38 mouse cellular contexts compared by ENCODE assay signal in genomic region chr11:55126663-55127062, GRCm38 (mm10). TPM values are rescaled to one million over a fixed set of nuclear protein-coding genes. Genes with fewer than 3 reads are reported as not detected.
"Had no signal": no experiment of that assay in that cellular context is flagged by ENCODE, and none has a peak within 500 bp of the region (broad histone marks: within the 10 kb centered on the region; RNA-seq: fewer than 3 reads in every experiment).

No protein-coding gene starts in this region.

- H3K36me3 ChIP-seq: heart, embryonic 13.5 days; heart, embryonic 15.5 days; hindbrain, embryonic 15.5 days; kidney, embryonic 15.5 days; limb, embryonic 13.5 days; limb, embryonic 15.5 days had no signal

- ATAC-seq: forebrain, postnatal 0 days; hindbrain, postnatal 0 days; intestine, embryonic 16.5 days had no signal

- DNase-seq: forebrain, postnatal 0 days; gastrocnemius, postnatal 14 days; gastrocnemius, postnatal 36 days; heart, adult 11 months; heart, adult 2 months; heart, postnatal 14 days; heart, postnatal 36 days; kidney, adult 11 months; kidney, adult 2 months; kidney, adult 9 months; kidney, postnatal 14 days; kidney, postnatal 36 days; layer of hippocampus, adult 9-11 months; layer of hippocampus, postnatal 36 days; left cerebral cortex, postnatal 4 days had no signal

- H3K9ac ChIP-seq: forebrain, postnatal 0 days; heart, embryonic 13.5 days; heart, embryonic 15.5 days; hindbrain, embryonic 15.5 days; kidney, embryonic 15.5 days; limb, embryonic 13.5 days; limb, embryonic 15.5 days had no signal

- H3K4me3 ChIP-seq: heart, adult 2 months; heart, embryonic 13.5 days; heart, embryonic 15.5 days; hindbrain, embryonic 15.5 days; kidney, embryonic 15.5 days; layer of hippocampus, adult 2 months; limb, embryonic 13.5 days; limb, embryonic 15.5 days had no signal

- H3K27ac ChIP-seq: heart, adult 2 months; heart, embryonic 13.5 days; heart, embryonic 15.5 days; hindbrain, embryonic 15.5 days; hindbrain, postnatal 0 days; kidney, embryonic 15.5 days; kidney, postnatal 0 days; layer of hippocampus, adult 2 months; limb, embryonic 13.5 days; limb, embryonic 15.5 days had no signal

- H3K27me3 ChIP-seq: heart, embryonic 13.5 days; heart, embryonic 15.5 days; hindbrain, embryonic 15.5 days; kidney, embryonic 15.5 days; limb, embryonic 13.5 days; limb, embryonic 15.5 days had no signal

- H3K9me3 ChIP-seq: heart, embryonic 13.5 days; heart, embryonic 15.5 days; hindbrain, embryonic 15.5 days; kidney, embryonic 15.5 days; limb, embryonic 13.5 days; limb, embryonic 15.5 days had no signal

- H3K4me1 ChIP-seq: heart, embryonic 13.5 days; heart, embryonic 15.5 days; hindbrain, embryonic 15.5 days; kidney, embryonic 15.5 days; limb, embryonic 13.5 days; limb, embryonic 15.5 days had no signal

- H3K4me2 ChIP-seq: heart, embryonic 11.5 days; heart, embryonic 13.5 days; heart, embryonic 15.5 days; hindbrain, embryonic 15.5 days; kidney, embryonic 15.5 days; limb, embryonic 13.5 days; limb, embryonic 15.5 days had no signal

RNA-seq across cellular contexts. Expression of gene Slc36a3, which starts 24.8 kb away (rescaled TPM):
- total RNA-seq: forebrain, postnatal 0 days; gastrocnemius, adult 18-20 months; gastrocnemius, adult 8-10 months; gastrocnemius, postnatal 14 days; gastrocnemius, postnatal 36 days; heart, adult 2 months; heart, postnatal 14 days; heart, postnatal 36 days; hematopoietic stem cell, adult 5-6 weeks; hindbrain, postnatal 0 days; layer of hippocampus, adult 2 months; layer of hippocampus, postnatal 14 days; layer of hippocampus, postnatal 36 days; left cerebral cortex, adult 18-20 months; left cerebral cortex, adult 8-10 months; left cerebral cortex, postnatal 10 days; left cerebral cortex, postnatal 25 days; left cerebral cortex, postnatal 4 days had no signal
- polyA plus RNA-seq: forebrain, postnatal 0 days; heart, adult 2 months; heart, embryonic 11.5 days; heart, embryonic 13.5 days; heart, embryonic 15.5 days; heart, postnatal 0 days; hindbrain, embryonic 11.5 days; hindbrain, embryonic 15.5 days; hindbrain, postnatal 0 days; intestine, embryonic 14.5 days; intestine, embryonic 16.5 days; kidney, embryonic 15.5 days; kidney, postnatal 0 days; limb, embryonic 11.5 days; limb, embryonic 13.5 days; limb, embryonic 15.5 days had no signal

RNA-seq across cellular contexts. Expression of gene Ccdc69, which starts 48.7 kb away (rescaled TPM):
- total RNA-seq: hindbrain, postnatal 0 days; layer of hippocampus, postnatal 14 days; left cerebral cortex, postnatal 4 days had no signal

RNA-seq across cellular contexts. Expression of gene Slc36a2, which starts 58.2 kb away (rescaled TPM):
- total RNA-seq: hematopoietic stem cell, adult 5-6 weeks had no signal
